Mouse (Mus musculus) cerebellum, postnatal 36 days (tissue): ENCODE measurements around the gene Gm11146.

Experiments
- DNase-seq, 2 experiments: peaks; one replicate each; pipeline ENCODE4 v3.0.0; 2021 to 2022; ENCODE audit warnings: mixed read lengths in 2 of 2

The Gm11146 gene

DNA sequence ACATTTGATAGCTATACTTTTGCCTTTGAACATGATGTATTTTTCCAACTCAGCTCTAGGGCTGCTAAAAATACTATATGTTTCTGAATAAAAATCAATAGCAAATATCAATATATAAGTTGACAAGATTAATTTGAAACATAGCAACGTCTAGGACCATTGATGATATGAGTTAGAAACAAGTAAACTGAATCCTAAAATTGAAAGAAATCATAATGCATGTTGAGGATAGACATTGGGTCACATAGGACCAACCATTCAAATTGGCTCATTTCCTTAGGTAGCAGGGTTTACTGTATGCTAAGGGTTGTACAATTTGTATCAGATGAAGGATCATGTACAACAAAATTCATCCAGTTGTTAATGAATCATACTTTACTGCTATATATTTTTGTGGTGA is at the start of gene Gm11146:
Gm11146 (minus strand) TSS at position 101 of the 400 bp plus-strand sequence.
- DNase-seq = no peak

DNA sequence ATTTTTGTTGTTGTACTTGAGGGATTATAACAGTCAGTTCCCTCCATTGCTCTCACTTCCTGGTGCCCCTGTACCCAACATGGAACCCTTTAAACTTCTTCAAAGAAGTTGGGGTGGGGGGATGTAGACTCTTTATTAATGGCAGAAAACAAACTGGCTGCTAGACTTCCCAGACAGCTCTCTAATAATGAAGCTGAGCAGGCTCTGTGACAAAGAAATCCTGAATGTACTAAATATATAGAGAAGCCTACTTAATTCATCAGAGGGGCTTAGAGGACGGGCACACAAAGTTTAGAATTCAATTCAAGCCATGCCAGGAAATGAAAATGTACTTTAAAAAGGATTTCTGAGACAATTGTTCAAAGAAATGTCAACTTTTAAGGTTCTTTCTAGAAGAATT is 48.7 kb upstream of the Gm11146 start:
- DNase-seq = no peak

DNA sequence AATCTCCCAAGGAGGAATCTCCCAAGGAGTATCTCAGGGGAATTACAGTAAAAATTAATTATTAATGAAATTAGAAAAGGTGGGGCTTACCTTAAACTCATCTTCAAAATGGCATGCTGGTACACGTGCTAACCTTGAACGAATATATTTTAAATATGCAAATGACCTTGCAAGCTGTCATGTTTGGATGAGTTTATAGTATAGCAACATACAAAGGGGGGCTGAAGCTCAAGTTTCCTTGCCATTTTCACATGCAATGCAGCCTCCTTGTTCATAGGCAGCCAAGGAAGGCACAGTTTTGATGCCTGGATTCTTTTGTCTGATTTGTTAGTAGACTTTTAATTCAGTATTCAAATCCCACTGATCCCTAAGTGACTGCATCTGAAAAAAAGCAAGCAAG is 47.1 kb upstream of the Gm11146 start:
- DNase-seq = no peak

DNA sequence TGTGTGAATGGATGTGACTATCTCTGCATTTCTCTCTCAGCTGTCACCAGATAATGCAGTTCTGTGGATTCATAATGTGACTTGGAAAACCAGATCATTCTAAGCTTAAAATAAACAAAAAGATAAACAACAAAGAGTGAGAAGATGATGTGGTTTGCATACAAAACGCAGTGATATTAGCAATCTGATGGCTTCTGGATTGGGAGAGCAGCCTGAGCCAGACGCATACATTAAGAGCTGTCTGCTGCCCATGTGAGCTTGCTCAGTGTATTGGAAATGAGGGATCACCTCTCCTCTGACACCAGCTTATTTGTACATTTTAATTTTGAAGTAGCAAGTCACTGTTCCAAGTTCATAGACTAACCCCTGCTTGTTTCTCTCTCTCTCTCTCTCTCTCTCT is 46.3 kb upstream of the Gm11146 start:
- no peak for DNase-seq

DNA sequence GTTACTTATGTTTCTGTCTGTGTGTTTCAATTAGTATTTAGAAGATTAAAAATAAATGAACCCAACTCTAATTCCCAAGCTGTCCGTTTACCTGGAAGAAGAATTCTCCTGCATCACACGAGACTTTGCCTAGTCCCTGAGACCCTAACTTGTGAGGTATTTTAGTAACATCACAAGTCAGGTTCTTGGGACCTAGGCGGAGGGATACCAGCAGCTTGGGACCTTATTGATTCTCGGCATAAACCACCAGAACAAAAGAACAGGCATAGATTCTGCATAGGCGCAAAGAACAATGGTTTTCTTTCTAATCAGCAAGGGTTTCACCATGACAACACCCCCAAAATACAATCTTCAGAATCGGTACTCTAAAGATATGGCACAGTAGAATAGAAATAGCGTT is 44.3 kb upstream of the Gm11146 start:
- DNase-seq = no peak

DNA sequence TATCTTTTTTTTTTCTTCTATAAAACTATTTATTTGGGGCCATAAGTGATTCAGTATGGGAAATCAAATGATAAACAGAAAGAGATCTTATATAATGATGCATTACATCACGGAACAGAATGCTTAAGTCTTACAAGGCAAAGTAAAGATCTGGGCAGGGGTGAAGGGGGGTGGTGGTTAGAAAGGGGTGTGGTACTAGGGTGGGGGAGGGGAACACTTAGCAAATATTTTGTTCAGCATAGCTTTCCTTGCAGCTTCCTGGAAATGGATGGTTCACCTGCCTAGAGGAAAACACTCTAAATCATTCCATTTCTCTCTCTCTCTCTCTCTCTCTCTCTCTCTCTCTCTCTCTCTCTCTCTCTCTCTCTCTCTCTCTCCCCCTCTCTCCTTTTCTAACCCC is 43.1 kb upstream of the Gm11146 start:
- DNase-seq = no peak

DNA sequence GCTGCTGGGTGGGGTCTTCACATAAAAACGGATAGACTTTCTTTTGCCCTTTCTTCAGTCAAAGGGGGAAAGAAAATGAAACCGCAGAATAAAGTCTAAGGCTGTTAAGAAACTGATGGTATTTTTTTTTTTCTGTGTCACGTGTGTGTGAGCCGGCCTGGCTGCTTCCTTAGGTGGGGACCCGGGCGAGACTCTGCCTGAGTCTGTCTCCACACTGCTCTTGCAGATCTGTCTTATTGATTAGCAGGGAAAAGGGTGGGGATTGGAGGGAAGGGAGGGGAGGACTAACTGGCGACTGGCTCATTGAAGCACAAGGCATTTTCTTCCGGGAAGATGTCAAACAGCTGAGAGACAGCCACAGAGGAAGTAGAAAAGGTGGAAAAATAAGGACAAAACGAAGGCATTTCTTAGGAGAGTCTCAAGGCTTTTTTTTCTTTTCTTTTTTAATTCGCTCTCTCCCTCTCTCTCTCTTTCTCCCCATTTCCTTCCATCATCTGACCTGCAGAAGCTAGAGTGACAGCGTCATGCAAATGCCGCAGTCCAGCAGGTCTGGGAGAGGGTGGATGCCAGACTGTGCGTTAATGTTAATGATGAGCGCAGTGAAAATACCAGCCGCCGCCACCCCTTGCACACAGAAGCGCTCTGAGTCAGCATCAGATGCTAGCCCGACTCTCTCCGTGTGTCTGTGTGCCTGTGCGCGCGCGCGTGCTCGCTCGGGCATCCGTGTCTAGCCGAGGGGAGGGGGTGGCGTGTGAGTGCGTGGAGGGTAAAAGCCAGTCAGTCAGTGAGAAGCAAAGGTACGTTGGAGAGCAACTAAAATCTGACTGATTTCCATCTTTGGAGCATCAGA is 42.2 kb upstream of the Gm11146 start:
- peak; percentile 88 for DNase-seq

DNA sequence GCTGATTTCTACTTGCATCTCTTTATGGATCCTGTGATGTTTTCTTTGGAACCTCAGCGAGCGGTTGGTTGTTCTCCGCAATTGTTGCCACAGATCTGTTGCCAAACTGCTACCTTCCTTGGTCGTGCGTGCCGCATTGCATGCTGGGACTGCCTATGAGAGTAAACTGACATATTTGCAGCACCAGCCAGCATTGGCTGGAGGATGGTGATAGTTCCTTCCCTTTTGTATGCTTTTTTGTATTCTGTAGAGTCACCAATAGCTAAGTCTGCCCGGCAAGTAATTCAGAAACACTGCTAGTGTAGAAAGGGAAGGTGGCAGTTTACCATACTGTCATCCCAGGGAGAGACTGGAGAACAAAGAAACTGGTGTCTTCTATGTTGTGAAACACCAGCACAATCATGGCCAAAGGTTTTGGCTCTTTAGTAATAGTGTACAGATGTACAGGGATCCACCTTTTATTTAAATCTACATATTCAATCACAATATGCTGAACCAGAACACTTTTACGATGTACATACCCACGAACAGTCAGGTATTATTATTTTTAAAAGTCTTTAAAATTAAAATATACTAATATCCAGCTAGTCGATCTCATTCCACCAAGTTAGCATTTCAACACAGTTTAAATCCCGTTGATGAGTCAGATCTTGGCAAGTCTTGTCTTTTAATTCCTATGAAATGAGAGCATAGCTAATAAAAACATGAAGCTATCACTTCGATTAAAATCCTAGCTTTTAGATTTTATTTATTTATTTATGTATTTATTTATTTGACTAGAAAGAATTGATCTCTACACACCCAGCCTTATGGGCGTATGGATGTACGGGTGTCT is 41.4 kb upstream of the Gm11146 start:
- peak; percentile 73 to 77 for DNase-seq

DNA sequence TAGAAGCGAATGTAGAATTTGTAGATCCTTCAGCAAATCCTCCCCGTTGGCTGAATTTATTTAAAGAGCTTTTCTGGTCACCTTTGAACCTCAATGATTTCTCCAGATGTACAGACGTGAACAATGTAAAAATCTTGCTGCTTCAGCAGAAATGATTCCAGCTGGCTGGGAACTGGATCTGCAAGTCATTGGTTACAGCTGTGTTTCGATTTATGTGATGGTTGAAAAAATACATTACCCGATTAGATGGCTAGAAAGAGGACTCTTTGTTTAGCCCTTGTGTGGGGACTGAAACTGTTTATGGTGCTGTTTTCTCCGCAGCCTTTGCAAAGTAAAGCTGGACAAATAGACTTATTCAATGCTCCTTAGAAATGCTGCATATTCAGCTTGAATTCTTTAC is 34.6 kb upstream of the Gm11146 start:
- DNase-seq = no peak

DNA sequence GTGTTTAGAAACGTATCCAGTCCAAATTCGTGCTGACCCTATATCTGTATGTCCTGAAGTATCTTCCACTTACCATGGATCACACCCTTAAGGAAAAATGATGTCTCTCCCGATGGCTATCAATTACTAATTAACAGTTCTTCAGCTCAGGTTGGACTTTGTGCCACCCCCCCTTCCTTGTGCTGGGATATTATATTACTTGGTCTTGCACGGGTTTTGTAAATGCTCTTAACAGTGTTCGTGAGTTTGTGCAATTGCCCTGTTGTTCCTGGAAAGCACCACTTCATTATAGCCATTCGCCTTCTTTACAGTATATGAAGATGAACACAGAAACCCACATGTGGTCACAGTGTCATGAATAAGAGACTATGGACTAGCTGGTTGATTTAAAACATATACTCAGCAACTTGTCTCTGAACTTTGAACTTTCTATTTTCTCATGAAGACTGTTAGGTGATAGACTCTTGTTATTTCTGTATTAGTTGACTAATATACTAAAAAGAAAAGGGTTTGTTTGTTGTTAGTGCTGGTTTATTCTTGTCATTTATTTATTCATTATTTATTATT is 30.5 kb upstream of the Gm11146 start:
- DNase-seq = no peak

DNA sequence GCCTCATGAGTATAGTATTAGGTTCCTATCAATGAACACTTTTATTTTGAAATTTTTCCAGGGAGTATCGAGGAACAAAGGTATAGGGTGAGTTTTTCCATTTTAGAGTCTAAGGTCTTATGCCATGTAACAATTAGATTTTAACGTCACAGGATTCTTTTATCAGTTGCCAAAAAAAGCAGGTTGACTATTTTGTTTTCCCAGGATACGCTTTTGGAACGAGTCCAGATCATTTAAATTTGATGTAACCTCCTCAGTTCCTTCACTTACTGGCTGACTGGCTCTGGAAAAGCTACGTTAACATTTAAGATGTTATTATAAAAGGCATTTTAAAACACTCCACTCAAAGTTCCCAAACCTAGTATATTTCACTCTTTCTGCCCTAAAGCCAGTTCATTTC is 20.8 kb upstream of the Gm11146 start:
- DNase-seq = no peak

DNA sequence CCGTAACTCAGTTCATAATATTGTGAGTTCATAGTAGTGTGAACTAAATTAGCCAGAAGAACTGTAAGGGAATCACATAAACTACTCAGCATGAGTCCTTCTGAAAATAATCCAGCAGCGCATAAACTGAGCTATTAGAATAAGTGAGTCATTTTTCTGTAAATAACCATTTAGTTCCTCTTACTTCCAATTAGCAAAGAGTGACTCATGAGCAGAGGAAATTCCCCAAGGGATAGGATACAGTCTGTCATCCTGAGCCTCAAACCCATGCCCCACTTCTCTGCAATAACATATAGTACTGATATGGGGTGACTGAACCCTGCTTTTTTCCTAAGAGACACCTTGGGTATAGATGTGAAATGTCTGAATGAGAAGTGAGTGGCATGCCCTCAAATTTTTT is 687 bp upstream of the Gm11146 start:
- DNase-seq = no peak

DNA sequence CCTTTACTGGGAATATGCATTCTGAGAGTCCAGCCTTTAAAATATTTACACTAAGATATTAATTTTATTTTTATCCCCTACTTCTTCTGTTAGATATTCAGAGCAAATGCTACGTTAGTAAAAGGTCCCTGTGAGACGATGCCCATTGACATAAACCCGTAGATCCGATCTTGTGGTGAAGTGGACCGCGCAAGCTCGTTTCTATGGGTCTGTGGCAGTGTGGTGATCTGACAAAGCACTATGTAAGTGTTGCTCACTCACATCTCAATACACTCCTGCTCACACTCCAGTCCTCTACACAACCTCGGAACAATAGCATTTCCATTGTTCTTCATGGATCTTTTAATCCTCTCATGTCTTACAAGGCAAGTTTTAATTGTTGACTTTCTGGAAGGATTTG is 3.1 kb downstream of the Gm11146 start:
- no peak for DNase-seq

DNA sequence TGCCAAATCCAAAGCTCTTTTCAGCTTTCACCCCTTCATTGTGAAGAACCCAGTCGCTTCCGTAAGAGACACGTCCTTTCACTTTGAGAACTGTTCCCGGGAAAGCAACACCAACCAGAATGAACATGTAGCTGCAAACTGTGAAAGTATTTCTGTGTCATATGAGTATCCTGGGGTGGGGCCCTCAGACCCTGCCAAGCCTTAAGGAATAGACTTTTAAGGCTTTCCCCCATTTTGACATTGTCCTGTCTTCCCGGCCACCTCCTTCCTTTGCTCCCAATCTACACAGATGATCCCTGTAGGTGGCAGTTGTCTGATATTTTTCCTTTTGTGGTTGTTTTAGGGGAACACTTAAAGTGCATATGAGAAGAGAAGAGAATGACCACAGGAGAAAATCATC is 5.3 kb downstream of the Gm11146 start:
- DNase-seq = peak; percentile 27 to 66

DNA sequence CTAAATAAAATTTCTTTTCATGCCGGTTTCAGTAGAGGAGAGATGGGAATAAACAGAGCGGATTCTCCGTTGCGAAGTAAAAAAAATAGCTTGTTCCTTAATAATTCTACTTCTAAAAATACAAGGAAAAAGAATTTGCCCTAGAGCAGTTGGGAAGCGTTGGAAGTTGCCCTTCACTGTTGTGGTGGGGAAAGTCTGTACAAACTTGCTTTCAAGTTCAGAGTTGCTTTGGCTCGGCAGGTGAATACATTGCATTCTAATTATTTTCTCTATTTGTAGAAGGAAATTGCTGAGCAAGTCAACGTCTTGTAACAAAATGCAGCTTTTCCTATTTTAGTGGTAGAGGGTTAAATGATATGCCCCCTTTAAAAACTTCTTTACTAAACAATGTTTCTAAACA is 6.2 kb downstream of the Gm11146 start:
- DNase-seq = no peak

DNA sequence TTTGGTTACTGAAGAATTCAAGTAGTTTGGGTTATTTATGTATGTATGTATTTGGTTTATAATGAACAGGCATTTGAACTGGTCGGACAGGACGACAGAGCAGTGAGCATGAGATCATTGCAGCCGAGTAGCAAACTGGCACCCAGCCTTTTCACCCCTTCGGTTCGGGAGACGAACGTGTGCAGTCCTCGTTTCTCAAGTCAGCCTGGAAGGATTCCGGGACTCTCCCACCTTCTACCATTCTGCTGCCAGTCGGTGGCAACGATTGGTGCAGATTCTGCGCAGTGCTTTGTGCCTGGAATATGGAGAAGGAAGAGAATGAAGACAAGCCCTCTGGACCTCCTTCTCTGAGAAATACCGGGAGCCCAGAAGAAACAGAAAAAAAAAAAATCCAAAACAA is 7.3 kb downstream of the Gm11146 start:
- peak; percentile 88 to 89 for DNase-seq

DNA sequence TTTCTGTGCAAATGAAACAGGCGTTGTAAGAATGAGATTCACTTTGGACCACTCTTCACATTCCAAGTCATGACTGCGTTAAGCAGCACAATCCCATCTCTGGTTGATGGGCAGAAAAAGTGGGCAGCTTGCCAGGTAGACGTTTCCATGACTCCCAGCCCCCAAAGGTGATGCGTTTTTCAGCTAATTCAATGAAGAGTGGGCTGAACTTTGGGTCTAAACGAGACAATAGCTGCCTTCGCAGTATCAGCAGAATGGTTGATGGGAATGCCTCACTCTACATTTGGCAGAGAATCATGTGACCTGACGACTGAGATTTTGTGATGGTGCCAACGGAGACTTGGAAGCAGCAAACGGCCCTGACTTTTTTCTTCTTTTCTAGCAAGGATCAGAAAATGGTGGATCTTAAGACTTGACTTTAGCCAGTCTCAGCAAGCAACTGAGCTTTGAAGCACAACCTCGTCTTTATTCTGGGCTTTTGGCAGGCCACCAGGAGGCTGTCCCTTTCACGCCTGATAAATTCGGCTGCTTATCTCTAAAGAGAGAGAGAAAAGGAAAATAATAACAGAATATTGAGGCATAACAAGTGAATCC is 8.0 kb downstream of the Gm11146 start:
- DNase-seq = peak; percentile 78 to 82

DNA sequence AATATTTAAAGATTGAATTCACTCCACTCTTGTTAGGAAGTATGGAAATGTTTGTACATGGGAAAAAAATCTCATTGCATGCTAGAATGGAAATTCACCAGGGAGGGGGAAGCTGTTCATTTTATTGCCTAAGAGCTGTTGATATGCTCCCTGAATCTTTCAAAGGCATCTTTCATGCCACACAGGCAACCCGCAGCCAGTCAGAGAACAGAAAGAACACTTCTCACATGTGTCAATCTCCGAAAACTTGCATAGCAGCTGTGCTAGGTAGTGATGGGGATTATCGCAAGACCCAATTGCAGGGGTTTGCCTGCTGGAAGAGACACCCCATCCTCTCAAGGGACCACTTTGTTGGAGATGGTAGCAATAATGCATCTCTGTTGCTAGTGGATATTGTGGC is 8.9 kb downstream of the Gm11146 start:
- peak; percentile 8 to 30 for DNase-seq

DNA sequence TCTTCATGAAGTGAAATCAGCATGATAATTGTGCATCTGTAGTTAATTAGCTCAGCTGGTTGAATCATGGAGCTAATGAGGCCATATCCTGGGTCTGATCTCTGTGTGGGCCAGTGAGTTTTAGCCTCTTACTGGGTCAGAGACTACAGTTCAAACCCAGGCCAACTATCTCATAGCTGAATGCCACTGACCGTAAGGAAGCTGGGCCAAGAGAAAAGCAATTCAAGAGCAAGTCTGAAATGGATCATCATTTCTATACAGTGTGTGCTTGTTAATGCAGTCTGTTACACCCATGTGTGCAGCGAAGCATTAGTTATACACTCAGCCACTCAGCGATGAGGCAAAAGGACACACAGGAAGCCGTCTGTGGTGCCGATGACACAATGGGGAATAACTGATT is 28.9 kb downstream of the Gm11146 start:
- no peak for DNase-seq

DNA sequence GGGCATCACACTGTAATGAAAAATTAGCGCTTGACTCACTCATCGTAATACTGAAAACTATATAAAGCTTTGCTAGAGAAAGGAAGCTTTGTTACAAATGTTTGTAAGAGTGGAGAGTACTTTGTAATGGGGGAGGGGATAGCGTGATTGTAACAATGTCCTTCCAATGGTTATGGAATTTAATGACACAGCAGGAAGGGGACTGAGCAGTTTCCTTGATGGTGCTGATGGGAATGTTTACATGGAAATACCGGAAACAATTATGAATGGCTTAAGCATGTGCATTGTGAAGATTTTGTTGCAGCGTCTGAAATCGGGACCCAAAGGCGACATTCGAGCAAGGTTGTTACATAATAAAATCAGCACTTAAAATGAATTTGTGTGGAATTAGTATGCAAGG is 32.4 kb downstream of the Gm11146 start:
- no peak for DNase-seq

DNA sequence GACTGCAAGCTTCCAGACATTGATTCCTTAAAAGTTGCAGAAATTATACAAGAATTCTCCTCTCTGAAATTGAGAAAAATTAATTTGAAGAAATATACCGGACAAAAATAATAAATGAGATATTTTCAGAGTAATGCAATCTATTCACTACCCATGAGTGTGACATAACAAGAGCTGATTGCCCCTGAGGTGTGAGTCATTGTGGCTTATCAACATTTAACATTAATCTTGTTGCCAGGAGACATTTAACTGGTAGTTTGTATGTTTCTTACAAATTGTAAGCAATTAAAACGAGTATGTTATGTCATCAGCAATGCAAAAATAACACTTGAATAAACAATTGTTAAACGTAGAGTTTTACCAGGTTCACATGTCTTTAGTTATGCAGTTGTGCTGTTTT is 33.5 kb downstream of the Gm11146 start:
- no peak for DNase-seq

DNA sequence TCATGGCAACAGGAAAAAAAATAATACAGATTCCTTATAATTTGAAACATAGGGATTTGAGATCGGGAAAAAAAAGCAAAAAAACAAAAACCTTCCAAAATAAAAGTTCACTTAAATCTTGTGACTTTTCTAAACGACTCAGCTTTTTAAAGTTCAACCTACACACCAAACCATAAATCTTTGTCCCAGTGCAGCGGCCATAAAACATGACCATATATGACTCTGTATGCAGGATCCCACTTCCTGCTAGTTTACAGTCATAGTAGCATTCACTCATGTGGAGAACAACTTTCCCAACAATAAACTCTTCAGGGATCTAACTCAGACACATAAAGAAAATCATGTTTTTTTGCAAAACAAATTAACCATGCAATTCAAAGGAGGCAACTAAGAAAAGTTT is 39.0 kb downstream of the Gm11146 start:
- no peak for DNase-seq

DNA sequence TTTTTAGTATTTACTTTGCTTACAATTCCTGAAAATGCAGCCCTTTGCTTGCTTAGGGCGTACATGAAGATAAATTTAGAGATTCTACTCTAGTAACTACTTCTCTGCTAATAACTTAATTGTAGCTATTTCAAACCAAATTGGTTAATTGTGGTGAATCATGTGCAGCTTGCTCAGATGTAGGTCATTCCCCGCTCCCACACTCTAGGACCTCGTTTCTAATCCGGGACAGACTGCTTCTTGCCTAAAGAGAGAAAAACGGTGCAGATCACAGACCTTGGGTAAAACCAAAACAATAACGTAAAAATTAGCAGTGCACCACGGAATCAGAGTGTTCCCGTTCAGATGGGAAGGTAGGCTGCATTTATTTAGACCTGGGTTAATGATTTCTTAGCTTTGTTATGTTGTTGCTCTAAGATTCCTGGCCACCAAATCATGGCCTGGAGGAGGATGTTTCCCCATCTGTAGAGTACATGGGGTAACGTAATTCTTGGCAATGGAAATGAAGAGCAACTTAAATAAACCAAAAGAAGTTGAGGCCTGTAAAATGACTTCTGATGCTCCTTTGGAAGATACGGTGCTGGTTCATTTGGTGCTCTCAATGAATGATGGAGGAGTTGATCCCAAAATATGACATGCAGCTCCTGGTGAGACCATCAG is 45.3 kb downstream of the Gm11146 start:
- DNase-seq = no peak
